Mouse (Mus musculus): ENCODE data around the gene Ror1. TPM values are rescaled to one million over a fixed set of nuclear protein-coding genes. Genes with fewer than 3 reads are reported as not detected.

Gene Ror1
- polyA plus RNA-seq, 1 experiment from 2014 or later: 0.29 TPM

- H3K4me2 ChIP-seq: no peak overlapping the region
- no peak overlapping the region for H3K4me3 ChIP-seq (replicated peaks)
- H3K27ac ChIP-seq (replicated peaks): no peak overlapping the region
- peaks cover 5% of the 10 kb centered on the region; the same call in 1 of the 2 replicates for H3K4me1 ChIP-seq (replicated peaks)
- no peak for ATAC-seq (ENCODE audit: insufficient read depth)
- H3K9ac ChIP-seq: no peak overlapping the region
- H3K9me3 ChIP-seq (replicated peaks): no peaks in the 10 kb centered on the region
- no peaks in the 10 kb centered on the region for H3K36me3 ChIP-seq (replicated peaks)
- 76% methylated on average over 14 of the region's 14 CpGs for WGBS (ENCODE audit: insufficient replicate concordance)
- H3K27me3 ChIP-seq: no peaks in the 10 kb centered on the region
Observed at GRCm38 (mm10) chr4:100324719-100325515, 229.3 kb downstream of the Ror1 start.

- Histone ChIP-seq H3K4me2 (no peak overlapping the region), H3K36me3 (replicated peaks) (no peaks in the 10 kb centered on the region), H3K27me3 (no peaks in the 10 kb centered on the region), H3K9me3 (replicated peaks) (no peaks in the 10 kb centered on the region), H3K27ac (replicated peaks) (no peak overlapping the region), H3K4me3 (replicated peaks) (no peak overlapping the region), H3K4me1 (replicated peaks) (no peaks in the 10 kb centered on the region), H3K9ac (no peak overlapping the region)
- ATAC-seq (ENCODE audit: insufficient read depth): no peak
- WGBS (ENCODE audit: insufficient replicate concordance): 24% methylated on average over 4 of the region's 4 CpGs
Observed at GRCm38 (mm10) chr4:100328361-100328970, 232.9 kb downstream of the Ror1 start.

- no peaks in the 10 kb centered on the region for H3K9me3 ChIP-seq (replicated peaks)
- no peak overlapping the region for H3K4me2 ChIP-seq
- WGBS (ENCODE audit: insufficient replicate concordance): 67% methylated on average over 2 of the region's 2 CpGs
- no peak overlapping the region for H3K4me3 ChIP-seq (replicated peaks)
- H3K27ac ChIP-seq (replicated peaks): no peak overlapping the region
- no peaks in the 10 kb centered on the region for H3K36me3 ChIP-seq (replicated peaks)
- H3K27me3 ChIP-seq: no peaks in the 10 kb centered on the region
- ATAC-seq (ENCODE audit: insufficient read depth): no peak
- H3K9ac ChIP-seq: no peak overlapping the region
- no peaks in the 10 kb centered on the region for H3K4me1 ChIP-seq (replicated peaks)
Observed at GRCm38 (mm10) chr4:100335168-100335567, 239.6 kb downstream of the Ror1 start.

GRCm38 (mm10) chr4:100347791-100348190 lies 252.2 kb downstream of the Ror1 start:
- no peak for ATAC-seq (ENCODE audit: insufficient read depth)
- Histone ChIP-seq H3K4me1 (replicated peaks) (no peaks in the 10 kb centered on the region), H3K36me3 (replicated peaks) (no peaks in the 10 kb centered on the region), H3K27me3 (no peaks in the 10 kb centered on the region), H3K27ac (replicated peaks) (no peak overlapping the region), H3K9me3 (replicated peaks) (no peaks in the 10 kb centered on the region), H3K9ac (no peak overlapping the region), H3K4me3 (replicated peaks) (no peak overlapping the region), H3K4me2 (no peak overlapping the region)
- WGBS (ENCODE audit: insufficient replicate concordance): 47% methylated on average over 3 of the region's 3 CpGs

GRCm38 (mm10) chr4:100350106-100350795 lies 254.7 kb downstream of the Ror1 start:
- WGBS (ENCODE audit: insufficient replicate concordance): 59% methylated on average over 7 of the region's 7 CpGs
- H3K9me3 ChIP-seq (replicated peaks): no peaks in the 10 kb centered on the region

GRCm38 (mm10) chr4:100351797-100352290 lies 256.3 kb downstream of the Ror1 start:
- no peak overlapping the region for H3K27ac ChIP-seq (replicated peaks)
- H3K9ac ChIP-seq: no peak overlapping the region
- H3K4me3 ChIP-seq (replicated peaks): no peak overlapping the region
- H3K36me3 ChIP-seq (replicated peaks): no peaks in the 10 kb centered on the region
- H3K27me3 ChIP-seq: no peaks in the 10 kb centered on the region
- H3K9me3 ChIP-seq (replicated peaks): no peaks in the 10 kb centered on the region
- H3K4me1 ChIP-seq (replicated peaks): no peaks in the 10 kb centered on the region
- no peak overlapping the region for H3K4me2 ChIP-seq
- no peak for ATAC-seq (ENCODE audit: insufficient read depth)

More at GRCm38 (mm10) chr4:100350106-100350795, 254.7 kb downstream of the Ror1 start:
- H3K27me3 ChIP-seq: no peaks in the 10 kb centered on the region
- ATAC-seq (ENCODE audit: insufficient read depth): no peak
- H3K9ac ChIP-seq: no peak overlapping the region
- no peaks in the 10 kb centered on the region for H3K36me3 ChIP-seq (replicated peaks)
- no peak overlapping the region for H3K4me3 ChIP-seq (replicated peaks)
- H3K4me1 ChIP-seq (replicated peaks): no peaks in the 10 kb centered on the region
- no peak overlapping the region for H3K27ac ChIP-seq (replicated peaks)
- H3K4me2 ChIP-seq: no peak overlapping the region

GRCm38 (mm10) chr4:100355566-100355965 lies 260.0 kb downstream of the Ror1 start:
- Histone ChIP-seq H3K4me2 (no peak overlapping the region), H3K9me3 (replicated peaks) (no peaks in the 10 kb centered on the region), H3K27ac (replicated peaks) (no peak overlapping the region), H3K9ac (no peak overlapping the region), H3K4me3 (replicated peaks) (no peak overlapping the region), H3K36me3 (replicated peaks) (no peaks in the 10 kb centered on the region), H3K27me3 (no peaks in the 10 kb centered on the region), H3K4me1 (replicated peaks) (no peaks in the 10 kb centered on the region)
- no peak for ATAC-seq (ENCODE audit: insufficient read depth)
- WGBS (ENCODE audit: insufficient replicate concordance): 66% methylated on average over 5 of the region's 5 CpGs

GRCm38 (mm10) chr4:100357881-100358589 lies 262.4 kb downstream of the Ror1 start:
- Histone ChIP-seq H3K4me2 (no peak overlapping the region), H3K4me3 (replicated peaks) (no peak overlapping the region), H3K9ac (no peak overlapping the region), H3K27ac (replicated peaks) (no peak overlapping the region), H3K9me3 (replicated peaks) (no peaks in the 10 kb centered on the region), H3K36me3 (replicated peaks) (no peaks in the 10 kb centered on the region), H3K27me3 (no peaks in the 10 kb centered on the region), H3K4me1 (replicated peaks) (no peaks in the 10 kb centered on the region)
- 36% methylated on average over 4 of the region's 4 CpGs for WGBS (ENCODE audit: insufficient replicate concordance)
- no peak for ATAC-seq (ENCODE audit: insufficient read depth)

- H3K27me3 ChIP-seq: no peaks in the 10 kb centered on the region
- no peaks in the 10 kb centered on the region for H3K4me1 ChIP-seq (replicated peaks)
- H3K4me3 ChIP-seq (replicated peaks): no peak overlapping the region
- no peak overlapping the region for H3K9ac ChIP-seq
- WGBS (ENCODE audit: insufficient replicate concordance): 66% methylated on average over 7 of the region's 7 CpGs
- no peak for ATAC-seq (ENCODE audit: insufficient read depth)
- no peaks in the 10 kb centered on the region for H3K9me3 ChIP-seq (replicated peaks)
- no peaks in the 10 kb centered on the region for H3K36me3 ChIP-seq (replicated peaks)
- H3K27ac ChIP-seq (replicated peaks): no peak overlapping the region
- no peak overlapping the region for H3K4me2 ChIP-seq
Observed at GRCm38 (mm10) chr4:100363666-100364065, 268.1 kb downstream of the Ror1 start.

- Histone ChIP-seq H3K36me3 (replicated peaks) (no peaks in the 10 kb centered on the region), H3K9ac (no peak overlapping the region), H3K4me2 (no peak overlapping the region), H3K27ac (replicated peaks) (no peak overlapping the region), H3K9me3 (replicated peaks) (no peaks in the 10 kb centered on the region), H3K4me3 (replicated peaks) (no peak overlapping the region), H3K27me3 (no peaks in the 10 kb centered on the region), H3K4me1 (replicated peaks) (0 out of 2 replicates have a peak, but pooled peaks cover 4% of the 10 kb centered on the region)
- 72% methylated on average over 2 of the region's 2 CpGs for WGBS (ENCODE audit: insufficient replicate concordance)
- no peak for ATAC-seq (ENCODE audit: insufficient read depth)
Observed at GRCm38 (mm10) chr4:100368691-100369090, 273.1 kb downstream of the Ror1 start.

All from liver, embryonic 15.5 days (tissue).